Mouse (Mus musculus) heart, postnatal 4 days (tissue): Measurements from ENCODE around the gene Tle3. TPM values are rescaled to one million over a fixed set of nuclear protein-coding genes. Genes with fewer than 3 reads are reported as not detected.

Experiments used
- DNase-seq: peaks from one replicate; pipeline ENCODE4 v3.0.0; 2021
- total RNA-seq, 2 experiments: library from RNA; stranded (reverse); gene quantifications; 2 replicates each; pipeline ENCODE4 v1.2.3; 2021

Tle3 gene
- total RNA-seq, 2 experiments from 2014 or later: 23.2 to 27.9 TPM

DNA sequence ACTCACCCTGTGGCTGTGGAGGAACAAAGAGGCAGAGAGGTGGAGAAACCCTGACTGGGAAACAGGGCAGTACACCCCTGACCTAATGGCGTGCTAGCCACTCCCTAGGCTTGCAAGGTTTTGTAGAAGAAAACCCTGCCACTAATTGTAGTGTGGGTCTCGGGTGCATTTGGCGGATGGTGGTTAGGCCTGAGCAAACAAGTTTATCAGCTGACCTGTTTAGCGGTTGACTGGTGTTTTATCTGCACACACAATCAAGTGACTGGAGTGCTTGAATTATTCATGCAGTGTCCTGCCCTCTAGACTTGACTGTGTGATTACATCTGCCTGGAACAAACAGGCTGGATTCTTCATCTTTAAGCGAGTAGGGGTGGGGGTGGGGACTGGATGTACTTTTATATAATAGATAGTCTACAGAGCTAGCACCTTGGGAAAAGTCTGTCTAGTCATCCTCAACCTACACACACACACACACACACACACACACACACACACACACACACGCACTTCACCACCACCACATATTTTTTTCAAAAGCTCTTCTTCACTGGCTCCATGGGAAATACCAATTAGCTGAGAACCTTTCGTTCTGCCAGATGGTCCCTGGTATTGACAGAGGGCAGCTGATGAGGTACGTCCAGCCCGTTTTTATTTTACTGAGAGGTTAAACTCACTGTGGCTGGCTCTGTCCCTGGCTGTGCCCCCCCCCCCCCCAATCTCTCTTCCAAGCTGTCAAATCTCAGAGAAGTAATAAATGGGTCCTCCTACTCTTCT, 5.7 kb downstream of the Tle3 start:
- DNase-seq: no peak

DNA sequence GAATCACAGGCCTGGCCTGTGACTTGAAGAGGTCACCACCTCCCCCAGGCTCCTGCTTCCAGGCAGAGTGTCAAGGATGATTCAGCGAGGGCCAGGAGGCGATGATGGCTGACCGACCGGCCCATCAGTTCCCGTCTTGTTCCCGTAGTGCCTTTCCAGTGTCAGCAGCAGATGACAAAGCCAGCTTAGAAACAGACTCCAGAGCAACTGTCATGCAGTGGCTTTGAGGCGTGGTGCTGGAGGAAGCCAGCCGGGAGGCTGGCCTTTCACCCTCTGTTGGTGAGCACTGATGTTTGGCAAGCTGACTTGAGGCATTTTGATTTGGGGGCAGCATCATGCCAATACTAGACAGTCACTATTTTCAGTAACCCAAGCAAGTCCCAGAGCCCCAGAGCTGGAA, 6.3 kb downstream of the Tle3 start:
- DNase-seq: peak; percentile 37

DNA sequence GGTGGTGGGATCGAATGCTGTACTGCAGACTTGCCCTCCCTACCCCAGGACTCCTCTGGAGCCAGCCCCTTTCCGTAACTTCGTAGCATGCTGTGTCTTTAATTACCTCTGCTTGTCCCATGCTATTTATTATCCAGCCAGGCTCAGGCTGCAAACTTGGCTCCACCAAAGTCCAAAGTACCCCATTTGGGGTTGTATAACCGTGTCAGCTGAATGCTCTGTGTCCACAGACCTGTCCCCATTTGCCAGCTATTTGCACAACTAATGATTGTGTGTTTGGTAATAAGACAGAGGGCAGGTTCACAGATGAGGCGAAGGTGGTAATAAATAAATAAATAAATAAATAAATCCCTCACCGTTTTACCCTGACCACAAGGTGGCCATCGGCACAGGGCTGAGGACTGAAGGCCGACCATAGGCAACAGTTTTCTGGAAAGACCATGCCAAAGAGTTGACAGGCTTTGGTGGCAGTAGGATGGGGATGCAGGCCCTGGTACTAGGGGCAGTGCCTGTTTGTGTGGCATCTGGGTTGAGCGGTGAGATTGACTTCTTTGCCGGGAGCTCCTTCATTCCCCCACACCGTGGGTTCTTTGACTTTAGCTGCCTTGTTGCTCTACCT, 7.0 kb downstream of the Tle3 start:
- DNase-seq: no peak

DNA sequence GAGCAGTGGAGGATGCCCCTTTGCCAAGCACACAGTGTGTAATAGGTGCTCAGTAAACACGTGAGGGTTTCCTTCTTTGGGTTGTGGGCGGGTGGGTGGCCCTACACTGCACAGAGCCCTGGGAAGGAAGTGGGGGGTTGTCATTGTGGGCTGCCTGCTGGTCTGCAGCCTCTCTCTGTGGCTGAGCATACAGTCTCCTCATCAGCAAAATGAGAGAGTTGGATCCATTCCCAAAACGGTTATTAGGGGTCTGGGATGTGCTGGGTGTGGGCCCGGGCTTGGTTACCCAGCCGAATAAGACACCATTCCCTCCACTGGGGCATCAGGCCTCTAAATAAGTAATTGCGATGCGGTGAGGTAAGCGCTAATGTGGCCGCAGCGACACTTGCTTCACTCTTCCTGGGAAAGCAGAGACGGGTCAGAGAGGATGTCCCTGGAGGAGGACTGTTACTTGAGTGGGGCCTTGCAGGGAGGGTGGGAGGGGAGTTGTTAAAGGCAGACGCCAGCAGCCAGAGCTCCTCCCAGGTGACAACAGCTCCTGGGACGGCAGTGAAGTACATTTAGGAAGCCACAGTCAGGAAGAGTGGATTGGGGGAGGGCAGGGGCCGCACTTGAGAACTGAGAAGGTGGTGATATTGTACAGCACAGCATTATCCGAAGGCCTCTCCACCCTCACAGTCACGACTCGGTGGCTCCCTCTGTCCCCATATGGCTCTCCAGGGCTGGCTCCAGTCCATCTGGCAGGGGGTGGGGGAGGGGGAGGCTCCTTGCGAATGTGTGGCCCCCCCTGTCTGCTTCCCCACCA, 8.3 kb downstream of the Tle3 start:
- peak; percentile 54 for DNase-seq

DNA sequence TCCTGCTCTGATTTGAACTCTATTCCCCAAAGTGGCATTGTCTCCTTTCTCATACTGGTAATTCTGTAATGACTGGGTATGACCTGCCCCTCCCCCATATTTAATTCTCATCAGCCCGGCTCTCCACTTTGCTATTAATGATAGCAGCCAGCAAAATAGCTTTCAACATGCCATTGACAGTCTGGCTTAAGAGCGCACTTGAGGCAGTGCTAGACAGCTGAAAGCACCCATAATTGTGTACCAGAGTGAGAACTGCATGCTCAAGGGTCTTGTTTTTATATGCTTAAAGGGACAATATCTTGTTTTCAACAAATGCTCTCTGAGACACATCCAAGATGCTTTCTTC, 8.9 kb downstream of the Tle3 start:
- DNase-seq: no peak

DNA sequence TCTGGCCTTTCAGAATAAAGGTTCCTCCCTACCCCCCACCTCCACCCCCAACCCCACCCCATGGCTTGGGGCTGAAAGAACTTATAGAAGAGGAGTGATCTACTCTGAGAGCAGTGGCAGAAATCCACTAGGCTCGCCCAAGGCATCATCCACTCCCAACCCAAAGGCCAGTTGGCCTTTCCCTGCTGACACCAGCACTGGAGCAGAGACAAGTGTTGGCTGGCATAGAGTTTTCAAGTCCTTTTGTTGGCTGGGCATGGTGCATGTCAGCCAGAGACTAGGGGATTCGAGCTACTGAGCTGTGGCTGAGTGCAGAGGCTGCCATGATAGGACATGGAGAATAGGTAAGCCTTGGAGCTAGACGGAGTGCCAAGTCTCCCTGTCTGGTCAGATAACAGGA, 9.3 kb downstream of the Tle3 start:
- no peak for DNase-seq

DNA sequence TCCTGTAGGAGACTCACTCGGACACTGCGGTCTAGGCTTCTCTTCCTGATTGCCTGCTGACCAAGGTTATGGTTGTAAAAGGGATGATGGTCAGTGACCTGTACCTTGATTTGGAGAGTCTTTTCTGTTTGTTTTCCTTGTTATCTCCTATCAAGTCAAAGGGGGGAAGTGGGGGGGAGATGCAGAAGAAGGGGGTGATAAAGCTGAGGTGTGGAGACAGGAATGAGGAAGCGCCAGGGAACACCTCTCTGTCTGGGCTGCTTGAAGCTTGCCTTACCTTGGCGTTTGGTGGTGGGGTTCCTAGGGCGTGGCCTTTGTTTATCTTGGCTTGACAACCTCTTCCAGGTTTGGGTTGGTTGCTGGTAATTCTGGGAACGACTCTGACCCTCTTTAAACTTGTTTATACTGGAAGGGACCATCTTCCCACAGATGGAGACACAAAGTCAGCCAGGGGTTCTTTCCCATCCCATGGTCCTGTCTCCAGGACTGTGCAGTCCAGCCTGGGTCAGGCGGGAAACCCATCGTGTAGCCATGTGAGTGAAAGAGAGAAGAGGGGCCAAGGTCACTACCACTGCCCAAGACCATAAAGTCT, 10.5 kb downstream of the Tle3 start:
- DNase-seq: no peak

DNA sequence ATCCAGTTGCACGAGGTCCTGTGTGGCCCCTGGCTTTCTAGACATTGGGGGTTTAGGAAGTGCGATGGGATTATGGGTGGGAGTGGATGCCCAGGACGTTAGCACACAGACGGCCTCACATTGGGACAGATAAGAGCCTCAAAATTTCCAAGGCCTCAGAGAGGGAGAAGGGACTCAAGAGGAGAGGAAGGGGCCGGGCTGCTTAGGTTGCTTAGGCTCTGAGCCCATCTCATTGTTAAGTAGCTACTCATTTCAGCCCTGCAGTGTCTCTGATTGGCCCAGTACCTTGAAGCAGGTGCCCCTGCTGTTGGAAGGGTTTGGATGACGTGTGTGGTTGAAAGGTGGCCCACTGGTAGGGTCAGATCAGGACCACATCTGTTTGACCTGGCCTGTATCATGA, 11.9 kb downstream of the Tle3 start:
- DNase-seq: no peak

DNA sequence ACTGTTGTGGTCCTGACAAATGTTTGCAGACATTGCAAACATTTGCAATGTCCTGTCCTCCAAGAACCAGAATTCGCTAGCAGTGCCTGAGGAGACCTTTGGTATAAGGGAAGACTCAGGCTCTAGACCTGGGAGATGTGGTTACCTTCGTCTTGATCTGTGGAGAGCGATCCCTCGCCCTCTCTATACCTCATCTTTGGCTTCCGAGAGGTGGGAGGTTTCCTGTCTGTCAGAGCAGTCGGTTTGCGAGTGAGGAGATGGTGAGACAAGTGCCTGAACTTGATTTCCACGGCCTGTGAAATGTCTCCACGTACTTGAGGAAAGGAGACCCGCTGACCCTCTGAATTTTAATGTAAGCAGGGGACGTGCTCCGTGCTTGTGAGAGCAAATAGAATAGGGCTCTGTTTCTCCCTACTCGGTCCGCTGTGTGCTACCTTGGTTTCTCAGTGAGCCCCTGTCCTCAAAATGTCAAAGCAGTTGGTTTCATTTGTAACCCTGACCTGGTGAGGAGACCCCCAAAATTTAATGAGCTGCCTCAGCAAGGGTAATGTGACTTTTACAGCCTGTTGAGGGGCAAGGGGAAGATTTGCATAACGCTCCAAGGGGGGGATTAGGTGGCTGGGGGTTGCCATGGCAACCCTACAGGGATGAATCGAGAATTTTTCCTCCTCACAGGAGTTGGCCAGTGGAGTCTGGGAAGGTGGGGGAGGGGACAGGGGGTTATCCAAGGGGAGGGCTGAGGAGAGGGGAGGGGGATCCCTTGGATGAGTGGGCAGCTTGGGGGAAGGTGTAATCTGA, 12.7 kb downstream of the Tle3 start:
- DNase-seq: no peak

DNA sequence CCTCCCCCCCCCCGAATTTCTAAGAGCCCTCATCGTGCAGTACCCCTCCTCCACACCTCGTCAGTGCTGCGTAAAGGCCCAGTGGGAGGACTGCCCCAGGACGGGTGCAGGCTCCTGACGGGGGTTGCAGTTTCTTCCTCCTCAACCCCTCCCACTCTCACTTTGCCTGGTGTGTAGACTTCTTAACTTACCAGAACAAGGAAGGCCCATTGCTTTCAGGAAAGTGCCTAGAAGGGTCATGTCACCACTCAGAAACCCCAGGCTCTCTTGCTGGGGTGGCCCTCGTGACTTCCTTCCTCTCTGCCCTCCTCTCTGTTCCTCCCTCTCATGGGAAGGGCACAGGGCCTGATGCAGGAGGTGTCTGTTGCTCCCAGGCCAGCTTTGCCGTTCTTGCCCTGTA, 13.6 kb downstream of the Tle3 start:
- no peak for DNase-seq

DNA sequence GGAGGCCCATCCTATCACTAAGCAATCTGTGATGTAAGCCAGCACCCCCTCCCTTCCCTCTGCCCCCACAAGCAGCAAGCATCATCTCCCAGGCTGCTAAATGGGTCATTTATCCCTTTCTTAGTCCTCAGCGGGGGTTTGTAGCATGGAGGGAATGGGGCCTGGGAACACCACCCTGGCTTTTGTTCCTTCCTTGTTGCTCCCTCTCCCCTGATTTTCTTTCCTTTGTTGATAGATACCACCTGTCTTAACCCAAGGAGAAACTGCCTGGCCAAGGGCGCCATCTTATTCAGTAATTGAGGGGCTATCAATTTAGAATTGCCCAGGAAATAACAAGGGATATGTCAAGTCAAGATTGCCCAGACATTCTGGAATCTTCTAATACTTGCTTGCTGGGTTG, 14.1 kb downstream of the Tle3 start:
- DNase-seq: no peak

DNA sequence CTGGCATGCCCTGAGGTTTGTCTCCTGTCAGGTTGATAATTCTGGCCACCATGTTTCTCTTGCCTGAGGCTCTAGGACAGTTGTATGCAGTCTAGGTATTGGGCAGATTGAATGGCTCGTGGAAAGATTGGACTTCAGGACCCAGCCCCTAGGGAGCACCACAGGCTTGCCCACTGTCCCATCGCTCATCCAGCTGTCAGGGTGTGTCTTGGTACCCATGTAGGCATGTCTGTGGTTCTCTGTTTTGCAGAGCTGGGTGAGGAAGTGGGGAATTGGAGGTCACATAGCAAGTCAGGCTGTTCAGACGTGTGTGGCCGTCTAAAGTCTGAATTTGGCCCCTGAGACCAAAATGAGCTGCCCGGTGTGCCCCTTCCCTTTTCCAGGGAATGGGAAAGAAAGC, 15.6 kb downstream of the Tle3 start:
- no peak for DNase-seq

DNA sequence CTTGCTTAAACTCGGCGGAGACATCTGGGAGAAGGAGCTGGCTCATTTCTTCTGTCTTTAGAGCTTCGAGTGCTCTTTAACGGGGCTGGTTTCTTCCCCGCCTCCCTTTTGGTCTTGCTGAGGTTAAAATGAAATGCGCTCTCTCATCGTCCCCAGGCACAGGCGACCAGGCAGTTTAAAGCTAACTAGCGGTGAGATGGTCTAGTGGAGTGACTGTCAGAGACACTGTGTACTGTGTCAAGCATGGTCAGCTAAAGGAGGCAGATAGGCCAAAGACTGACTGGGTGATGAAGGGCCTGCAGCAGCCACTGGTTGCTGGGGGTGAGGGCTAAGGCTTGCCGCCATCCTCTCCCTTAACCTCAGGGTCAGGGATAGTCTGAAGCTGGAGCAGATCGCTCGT, 16.0 kb downstream of the Tle3 start:
- no peak for DNase-seq

DNA sequence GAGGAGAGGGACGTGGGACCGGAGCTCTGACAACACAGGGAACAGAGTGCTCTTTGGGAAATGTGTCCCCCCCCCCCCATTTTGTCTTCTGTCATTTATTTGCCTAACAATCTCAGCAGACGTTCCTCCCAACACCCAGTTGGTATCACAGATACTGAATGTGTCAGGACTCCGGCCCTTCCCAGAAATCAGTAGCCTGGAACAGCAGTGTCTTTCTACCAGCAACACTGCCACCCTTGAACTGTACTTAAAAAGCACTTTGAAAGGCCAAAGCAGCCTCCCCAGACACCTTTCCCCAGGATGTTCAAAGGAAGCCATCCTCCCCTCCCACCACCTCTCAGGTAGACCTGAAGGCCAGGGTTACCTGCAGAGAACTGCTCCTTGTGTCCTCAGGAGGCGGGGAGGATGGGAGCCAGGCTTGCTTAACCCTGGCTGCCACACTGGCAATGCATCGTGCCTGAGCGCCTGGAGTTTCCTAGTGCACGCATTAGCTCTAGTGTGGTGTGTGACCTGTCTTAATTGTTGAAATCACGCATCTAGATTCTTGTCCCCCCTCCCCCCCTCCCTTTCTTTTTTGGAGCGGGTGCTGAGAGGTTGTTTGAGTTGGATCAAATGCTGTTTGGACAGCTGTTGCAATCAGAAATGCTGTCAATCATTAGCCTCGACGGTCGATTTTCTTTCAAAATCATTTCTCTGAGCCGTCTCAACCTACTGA, 16.7 kb downstream of the Tle3 start:
- DNase-seq: no peak

DNA sequence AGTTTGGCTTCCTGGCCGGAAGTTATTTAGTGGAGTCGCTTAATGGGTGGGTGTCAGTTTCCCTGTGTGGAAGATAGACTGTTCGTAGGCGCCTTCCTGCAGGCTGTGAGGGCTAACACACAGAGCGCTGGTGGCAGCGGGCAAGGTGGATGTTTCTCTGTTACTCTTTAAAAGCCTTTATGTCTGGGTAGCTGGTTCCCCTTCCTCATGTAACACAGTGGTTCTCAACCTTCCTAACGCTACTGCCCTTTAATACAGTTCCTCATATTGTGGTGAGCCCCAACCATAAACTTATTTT, 17.2 kb downstream of the Tle3 start:
- no peak for DNase-seq

DNA sequence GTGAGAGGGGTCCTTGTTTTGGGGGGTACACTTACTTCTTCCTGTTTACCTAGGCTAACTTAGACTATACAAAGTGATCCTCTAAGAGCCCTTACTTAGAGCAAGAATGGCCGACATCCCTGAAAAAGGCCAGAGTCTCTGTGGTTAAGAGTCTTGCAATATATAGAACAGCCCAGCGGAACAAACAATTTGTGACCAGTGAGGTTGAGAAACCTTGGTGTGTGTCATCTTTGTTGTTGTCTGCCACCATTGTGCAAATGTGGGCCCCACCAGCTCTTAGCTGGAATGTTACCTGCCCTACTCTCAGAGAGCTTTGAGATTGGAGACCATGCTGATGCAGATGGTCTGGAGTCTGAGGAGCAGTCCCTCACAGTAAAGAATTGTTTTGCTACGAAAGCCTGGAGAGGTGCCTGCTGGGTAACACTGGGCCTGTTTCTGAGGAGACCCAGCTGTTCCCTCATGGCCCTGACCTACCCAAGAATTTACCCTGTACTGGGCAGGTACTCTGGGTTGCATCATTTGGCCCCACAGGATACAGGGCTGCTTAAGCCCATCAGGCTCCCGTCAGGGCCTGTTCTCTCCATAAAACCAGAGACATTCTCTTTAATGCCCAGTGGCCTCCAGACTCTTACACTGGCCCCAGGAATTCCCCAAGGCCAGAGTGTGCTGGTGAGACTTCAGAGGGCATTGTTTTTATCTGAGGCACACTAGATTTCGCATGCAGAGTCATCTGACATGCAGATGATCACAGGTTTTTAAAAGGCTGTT, 19.6 kb downstream of the Tle3 start:
- no peak for DNase-seq

DNA sequence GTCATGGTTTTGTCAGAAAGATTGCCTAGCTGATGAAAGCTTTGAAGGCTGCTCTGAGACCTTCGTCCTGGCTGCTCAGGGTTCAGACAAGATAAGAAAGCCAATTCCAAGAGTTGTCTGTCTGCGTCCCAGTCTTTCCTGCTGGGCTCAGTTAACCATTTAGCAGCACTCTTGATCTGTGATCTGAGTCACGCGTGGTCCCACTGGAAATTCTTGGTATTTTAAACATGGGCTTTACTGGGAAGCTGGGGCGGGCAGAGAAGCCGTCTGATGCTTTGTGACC, 20.1 kb downstream of the Tle3 start:
- DNase-seq: no peak

DNA sequence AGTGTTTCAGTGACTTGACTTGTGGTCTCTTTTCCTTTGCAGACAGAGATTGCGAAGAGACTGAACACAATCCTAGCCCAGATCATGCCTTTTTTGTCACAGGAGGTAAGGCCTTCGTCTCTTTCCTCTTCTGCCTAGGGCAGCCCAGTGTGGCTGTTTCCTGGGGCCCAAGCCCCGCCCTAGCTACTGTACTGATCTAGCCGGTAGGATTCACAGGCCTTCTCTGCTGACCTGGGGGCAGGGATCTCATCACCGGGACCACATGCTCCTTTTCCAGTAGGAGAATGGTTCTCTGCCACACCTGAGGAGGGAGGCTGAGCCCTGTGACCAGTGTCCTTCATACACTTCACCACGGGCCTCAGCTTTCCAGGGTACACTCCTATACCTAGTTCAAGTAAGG, 21.0 kb downstream of the Tle3 start:
- DNase-seq: no peak

DNA sequence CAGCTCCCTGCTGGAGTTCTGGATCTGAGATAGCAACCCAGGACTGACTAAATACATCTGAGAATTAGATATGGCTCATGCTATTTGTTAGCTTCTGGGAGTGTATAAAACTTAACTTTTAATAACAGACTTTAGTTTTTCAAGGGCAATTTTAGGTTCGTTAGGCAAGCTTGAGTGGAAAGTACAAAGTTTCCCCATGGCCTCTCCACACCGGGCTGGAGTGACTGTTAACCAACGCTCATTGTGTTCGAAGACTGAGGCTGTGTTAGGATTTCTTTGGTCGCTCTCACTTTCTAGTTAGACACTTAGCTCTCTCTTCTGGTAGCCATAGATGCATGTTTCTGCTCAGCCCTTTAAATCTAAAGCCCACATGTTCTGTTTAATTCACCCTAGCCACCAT, 21.7 kb downstream of the Tle3 start:
- no peak for DNase-seq

DNA sequence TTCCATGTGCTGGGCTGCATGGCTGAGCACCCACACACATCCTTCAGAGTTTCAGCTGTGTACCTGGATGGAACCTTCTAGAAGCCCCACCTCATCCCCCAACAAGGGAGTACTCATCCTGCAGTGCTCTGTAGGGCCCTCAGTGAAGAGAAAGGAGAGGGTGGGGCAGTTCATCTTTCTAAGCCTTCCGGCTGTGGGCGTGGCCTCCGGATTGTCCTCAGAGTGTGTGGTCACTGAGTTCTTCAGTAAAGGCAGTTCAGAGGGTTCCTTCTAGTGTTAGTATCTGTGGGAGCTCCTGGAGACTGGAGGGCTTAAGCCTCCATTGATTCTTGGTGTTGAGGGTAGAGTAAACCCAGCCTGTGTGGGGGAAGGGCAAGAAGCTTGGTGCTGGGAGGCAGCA, 22.9 kb downstream of the Tle3 start:
- no peak for DNase-seq

DNA sequence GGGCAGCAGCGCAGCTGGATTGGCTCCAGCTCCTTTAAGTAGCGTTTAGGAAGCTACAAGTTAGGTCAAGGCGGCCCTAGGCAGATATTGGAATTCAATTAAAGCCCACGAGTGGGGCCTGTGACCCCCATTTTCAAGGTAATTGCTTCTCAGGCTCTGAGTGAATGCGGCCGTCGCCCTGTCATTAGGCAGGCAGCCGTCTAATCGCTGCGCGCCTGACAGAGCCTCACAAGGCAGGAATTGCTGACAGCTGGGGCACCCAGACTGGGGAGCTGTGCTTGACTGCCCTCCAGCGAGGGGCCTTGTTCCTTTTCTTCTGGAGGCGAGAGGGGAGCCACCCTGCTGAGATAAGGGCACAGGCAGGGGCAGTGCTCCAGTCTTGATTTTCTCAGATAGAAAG, 24.3 kb downstream of the Tle3 start:
- DNase-seq: no peak

DNA sequence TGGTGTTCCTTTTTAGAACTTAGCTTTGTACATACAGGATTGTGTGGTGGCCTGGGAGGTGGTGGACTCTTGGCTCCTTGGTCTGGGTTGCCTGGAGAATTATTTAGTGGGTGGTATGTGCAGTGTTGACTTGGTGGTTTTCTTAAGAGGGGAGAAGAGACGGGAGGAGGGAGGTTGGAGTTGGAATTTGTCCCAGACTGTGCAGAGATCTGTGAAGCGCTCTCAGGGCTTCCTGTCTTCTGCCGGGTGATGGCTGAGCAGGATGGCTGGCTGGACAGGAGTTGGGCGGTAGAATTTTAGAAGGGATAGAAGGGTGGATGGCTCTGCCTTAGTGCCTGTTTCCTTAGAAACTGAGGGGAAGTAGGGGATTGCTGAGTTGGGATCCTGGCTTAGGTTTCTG, 25.0 kb downstream of the Tle3 start:
- no peak for DNase-seq
